Mouse (Mus musculus) gastrocnemius, postnatal 36 days (tissue): ENCODE data around the gene Gm29866. TPM values are rescaled to one million over a fixed set of nuclear protein-coding genes. Genes with fewer than 3 reads are reported as not detected.
"Not testable (repeated sequence)": the region's sequence is repeated elsewhere in the genome, so short reads cannot be mapped to it uniquely, and the experiment has no call there.

Experiments used
- DNase-seq, 2 experiments: peaks; one replicate each; pipeline ENCODE4 v3.0.0; 2022
- intact Hi-C: fragments of 180-260 bp; cut with DNase I; formaldehyde crosslinking; loops from one replicate; pipeline ENCODE4 v1.15.1; 2025
- long read RNA-seq, 2 experiments: library from polyadenylated mRNA; stranded (forward); transcript quantifications; one replicate each; pipeline ENCODE4 v2.0.0; 2021
- total RNA-seq, 2 experiments: library from RNA; stranded (reverse); gene quantifications; 2 replicates each; pipeline ENCODE4 v1.2.3; 2021

Gm29866 gene
- not detected for total RNA-seq
- long read RNA-seq, experiment 1, result 0 reads
- long read RNA-seq, experiment 2, result 0 reads

DNA sequence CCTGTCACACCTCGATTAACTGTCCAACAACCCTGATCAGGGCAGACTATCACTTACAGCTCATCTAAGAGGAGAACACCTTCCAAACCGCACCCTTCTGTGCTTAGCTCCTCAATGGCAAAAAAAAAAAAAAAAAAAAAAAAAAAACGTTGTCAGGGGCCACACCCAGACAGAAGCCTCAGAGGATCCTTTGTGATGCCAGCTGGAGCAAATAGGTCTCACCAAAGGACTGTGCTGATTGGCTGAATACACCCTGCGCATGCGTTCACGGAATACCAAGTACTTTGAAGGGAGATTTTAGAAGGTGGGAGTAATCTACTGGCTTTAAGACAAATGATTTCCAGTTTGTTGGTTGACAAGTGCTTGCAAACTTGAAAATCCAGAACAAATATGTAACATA lies at the start of gene Gm29866:
TSS of gene Gm29866 (minus strand) at position 101 of the 400 bp plus-strand sequence.
- DNase-seq, intact Hi-C loops: not testable (repeated sequence)

Other genes with a start within 250 kb of the Gm29866 start
- gene Gm20909, start 170.9 kb upstream of the Gm29866 start, total RNA-seq, result not detected
- gene Gm20865, start 247.9 kb upstream of the Gm29866 start, total RNA-seq, result not detected